Mouse (Mus musculus): ENCODE measurements around the gene Actr1b. TPM values are rescaled to one million over a fixed set of nuclear protein-coding genes. Genes with fewer than 3 reads are reported as not detected.
"Not testable (repeated sequence)": the region's sequence is repeated elsewhere in the genome, so short reads cannot be mapped to it uniquely, and the experiment has no call there.

The Actr1b gene
- total RNA-seq, 2 experiments from 2014 or later = 187 to 191 TPM

GRCm38 (mm10) chr1:36707166-36707565, 7.1 kb downstream of the Actr1b start:
- DNase-seq (ENCODE audit: low spot score in 2 of 2) = no peak

GRCm38 (mm10) chr1:36697030-36697429, 17.2 kb downstream of the Actr1b start:
- DNase-seq (ENCODE audit: low spot score in 2 of 2) = no peak

- DNase-seq (ENCODE audit: low spot score in 2 of 2) = no peak
Observed at GRCm38 (mm10) chr1:36696411-36696810, 17.8 kb downstream of the Actr1b start.

GRCm38 (mm10) chr1:36694871-36695270, 19.4 kb downstream of the Actr1b start:
- DNase-seq (ENCODE audit: low spot score in 2 of 2) = no peak

- DNase-seq (ENCODE audit: low spot score in 2 of 2) = peak; percentile 95 to 96
Observed at GRCm38 (mm10) chr1:36691271-36692155, 22.7 kb downstream of the Actr1b start, which contains the start of gene Cox5b. Gene Cox5b, plus strand, starts transcription at chr1:36691449.

GRCm38 (mm10) chr1:36690671-36691235, 23.5 kb downstream of the Actr1b start:
- DNase-seq (ENCODE audit: low spot score in 2 of 2) = no peak

- DNase-seq (ENCODE audit: low spot score in 2 of 2) = peak; percentile 79 to 86
Observed at GRCm38 (mm10) chr1:36683810-36684467, 30.3 kb downstream of the Actr1b start.

- no peak for DNase-seq (ENCODE audit: low spot score in 2 of 2)
Observed at GRCm38 (mm10) chr1:36682620-36683355, 31.4 kb downstream of the Actr1b start, which contains the start of gene Fam178b. Gene Fam178b, minus strand, starts transcription at chr1:36683183.

GRCm38 (mm10) chr1:36680893-36681292, 33.3 kb downstream of the Actr1b start:
- no peak for DNase-seq (ENCODE audit: low spot score in 2 of 2)

- no peak for DNase-seq (ENCODE audit: low spot score in 2 of 2)
Observed at GRCm38 (mm10) chr1:36674936-36675335, 39.3 kb downstream of the Actr1b start.

- DNase-seq (ENCODE audit: low spot score in 2 of 2) = no peak
Observed at GRCm38 (mm10) chr1:36672648-36673350, 41.4 kb downstream of the Actr1b start.

GRCm38 (mm10) chr1:36671260-36671659, 43.0 kb downstream of the Actr1b start:
- no peak for DNase-seq (ENCODE audit: low spot score in 2 of 2)

GRCm38 (mm10) chr1:36670256-36670655, 44.0 kb downstream of the Actr1b start:
- DNase-seq (ENCODE audit: low spot score in 2 of 2) = no peak

GRCm38 (mm10) chr1:36668007-36668406, 46.2 kb downstream of the Actr1b start:
- DNase-seq (ENCODE audit: low spot score in 2 of 2) = not testable (repeated sequence)

- DNase-seq (ENCODE audit: low spot score in 2 of 2) = no peak
Observed at GRCm38 (mm10) chr1:36665934-36666333, 48.3 kb downstream of the Actr1b start.

- no peak for DNase-seq (ENCODE audit: low spot score in 2 of 2)
Observed at GRCm38 (mm10) chr1:36665165-36665723, 49.0 kb downstream of the Actr1b start.

- DNase-seq (ENCODE audit: low spot score in 2 of 2) = peak; percentile 22 to 28
Observed at GRCm38 (mm10) chr1:36664457-36664856, 49.8 kb downstream of the Actr1b start.

- DNase-seq (ENCODE audit: low spot score in 2 of 2) = no peak
Observed at GRCm38 (mm10) chr1:36658621-36659399, 55.4 kb downstream of the Actr1b start.

GRCm38 (mm10) chr1:36657658-36658415, 56.4 kb downstream of the Actr1b start:
- DNase-seq (ENCODE audit: low spot score in 2 of 2) = no peak

Data from layer of hippocampus, postnatal 10 days (tissue).